Mouse (Mus musculus) retina, embryonic 14.5 days (tissue): ENCODE results near the gene Vmn2r96.
"Not testable (repeated sequence)": the region's sequence is repeated elsewhere in the genome, so short reads cannot be mapped to it uniquely, and the experiment has no call there.

Experiments
- DNase-seq: peaks from one replicate; pipeline ENCODE4 v3.0.0-alpha.2; 2015; ENCODE audit warnings: low spot score

Gene Vmn2r96

GRCm38 (mm10) chr17:18572851-18573250 is at the start of gene Vmn2r96:
TSS of gene Vmn2r96 (plus strand) at chr17:18573151.
- not testable (repeated sequence) for DNase-seq

- DNase-seq = no peak
Observed at GRCm38 (mm10) chr17:18523371-18523770, 49.6 kb upstream of the Vmn2r96 start.

GRCm38 (mm10) chr17:18523991-18524390 is 49.0 kb upstream of the Vmn2r96 start:
- no peak for DNase-seq

- not testable (repeated sequence) for DNase-seq
Observed at GRCm38 (mm10) chr17:18558212-18559158, 14.5 kb upstream of the Vmn2r96 start.

- DNase-seq = not testable (repeated sequence)
Observed at GRCm38 (mm10) chr17:18566186-18566585, 6.8 kb upstream of the Vmn2r96 start.

- DNase-seq = not testable (repeated sequence)
Observed at GRCm38 (mm10) chr17:18615151-18615550, 42.2 kb downstream of the Vmn2r96 start.

GRCm38 (mm10) chr17:18626532-18626931 is 53.6 kb downstream of the Vmn2r96 start:
- no peak for DNase-seq
